Mouse (Mus musculus): ENCODE measurements at regions not wholly inside any gene's neighbourhood (a gene's known extent, or its start where the extent isn't known, plus 50 kb on each side); places are given as distances from the start of the nearest gene placed in this dataset.

DNA sequence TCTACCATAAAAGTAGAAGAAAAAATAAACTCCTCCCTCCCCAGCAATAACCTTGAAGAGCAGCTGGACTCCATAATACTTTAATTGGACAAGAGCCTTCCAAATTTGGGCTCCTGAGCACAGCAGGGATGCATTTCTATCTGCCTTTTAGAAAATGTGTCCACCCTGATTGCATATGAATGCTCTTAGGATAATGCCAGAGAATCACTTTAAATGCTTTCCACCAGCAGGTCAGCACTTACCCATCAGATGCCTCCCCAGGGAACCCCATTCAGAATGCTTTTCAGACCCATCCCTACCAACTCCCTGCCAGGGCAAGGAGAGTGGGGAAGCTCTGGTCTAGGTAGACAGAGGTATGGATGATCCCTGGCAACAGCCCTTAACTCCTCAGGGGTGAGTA is 102.9 kb upstream of the Rack1 start:
- TF ChIP-seq POLR2A (IDR thresholded peaks at IDR 0.05; ENCODE audit: low read depth, low read length) (no peak), CTCF (conservative IDR thresholded peaks at IDR 0.05; ENCODE audit: insufficient read depth, insufficient read length, low read depth, low read length) (no peak)
